Mouse (Mus musculus) layer of hippocampus, adult 11-12 months (tissue): ENCODE data around the gene Helz2.

Source experiments
- DNase-seq: peaks from one replicate; pipeline ENCODE4 v3.0.0; 2022; ENCODE audit warnings: low spot score

Helz2 gene

DNA sequence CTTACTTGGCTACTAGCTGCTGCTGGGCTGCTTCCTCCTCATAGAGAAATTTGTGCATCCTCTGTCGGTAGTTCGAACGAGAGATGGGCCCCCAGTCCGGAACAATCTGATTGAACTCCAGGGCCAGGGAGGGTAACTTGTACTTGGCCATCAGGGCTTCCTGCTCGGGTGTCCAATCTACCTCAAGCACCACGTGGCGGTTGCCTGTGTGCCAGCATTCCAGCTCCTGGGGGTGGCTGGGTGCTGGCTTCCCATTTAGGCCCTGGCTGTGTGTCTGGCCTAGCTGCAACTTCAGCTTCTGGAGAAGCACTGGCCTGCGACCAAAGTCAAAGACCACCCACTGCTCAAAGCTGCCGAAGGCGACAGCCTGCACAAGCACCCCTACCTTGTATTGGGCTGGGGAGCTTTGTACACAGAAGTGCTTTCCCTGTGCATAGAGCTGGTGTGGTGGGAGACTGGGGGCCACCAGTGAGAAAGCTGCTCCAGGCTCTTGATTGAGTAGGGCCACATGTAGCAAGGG lies 3.7 kb downstream of the Helz2 start:
- DNase-seq, result no peak

- no peak for DNase-seq
These were observed 4.4 kb downstream of the Helz2 start for GRCm38 (mm10) chr2:181237251-181238014.

DNA sequence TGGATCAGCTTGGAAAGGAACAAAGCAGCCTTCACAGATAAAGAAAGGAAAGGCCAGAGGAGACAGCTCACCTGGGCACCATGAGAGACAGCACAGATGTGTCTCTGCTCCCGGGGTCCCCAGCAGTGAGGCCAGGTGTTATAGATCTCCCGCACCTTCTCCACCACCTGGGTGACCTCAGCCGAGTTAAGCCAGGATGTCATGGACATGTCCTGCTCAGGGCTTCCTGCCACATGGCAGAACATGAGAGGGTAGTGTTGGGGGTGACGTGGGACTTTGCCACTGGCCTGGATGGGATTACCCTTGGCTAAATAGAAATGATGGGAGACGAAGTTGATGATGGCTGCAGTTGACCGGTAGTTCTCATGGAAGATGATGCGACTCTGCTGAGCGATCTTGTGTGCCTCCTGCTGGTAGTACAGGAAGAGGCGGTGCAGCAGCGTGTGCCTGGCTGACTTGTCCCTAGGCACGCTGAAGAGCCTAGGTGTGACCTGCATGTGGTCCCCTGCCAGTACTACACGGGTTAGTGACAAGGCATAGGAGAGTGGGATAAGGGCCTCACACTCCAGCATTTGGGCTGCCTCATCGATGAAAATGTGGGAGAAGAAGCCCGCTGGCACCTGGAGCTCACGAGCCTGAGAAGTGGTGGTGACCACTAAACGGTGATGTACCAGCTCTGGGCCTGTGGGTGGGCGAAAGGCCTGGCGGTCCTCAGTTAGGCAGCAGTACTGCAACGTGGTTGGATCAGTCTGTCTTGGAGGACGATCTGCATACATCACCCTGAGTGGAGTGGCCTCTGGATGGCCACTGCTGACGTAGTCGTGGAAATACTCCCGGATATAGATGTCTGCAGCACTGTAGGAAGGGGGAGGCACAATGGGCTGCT lies 5.9 kb downstream of the Helz2 start:
- no peak for DNase-seq

GRCm38 (mm10) chr2:181234680-181235079 lies 7.1 kb downstream of the Helz2 start:
- no peak for DNase-seq

GRCm38 (mm10) chr2:181233443-181233842 lies 8.4 kb downstream of the Helz2 start:
- no peak for DNase-seq

GRCm38 (mm10) chr2:181231171-181231570 lies 10.7 kb downstream of the Helz2 start:
- DNase-seq, result no peak

GRCm38 (mm10) chr2:181228335-181228734 lies 13.5 kb downstream of the Helz2 start:
- DNase-seq, result no peak

DNA sequence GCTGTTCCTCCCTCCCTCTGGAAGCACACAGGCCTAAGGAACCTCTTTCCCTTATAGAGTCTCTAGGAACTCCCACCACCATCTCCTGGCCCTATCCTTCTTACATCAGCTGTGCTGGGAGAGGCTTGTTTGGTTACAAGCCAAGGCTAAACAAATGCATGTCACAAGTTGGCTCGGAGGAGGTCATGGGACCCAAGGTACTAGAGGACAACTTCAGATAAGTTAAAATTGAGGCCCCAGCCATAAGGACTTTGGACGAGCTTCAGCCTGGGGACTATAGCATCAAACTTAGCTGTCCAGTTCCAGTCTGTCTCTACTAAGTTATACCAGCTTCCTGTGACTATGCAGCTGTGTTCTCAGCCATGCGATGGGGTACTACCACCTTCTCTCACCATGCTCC lies 14.7 kb downstream of the Helz2 start:
- DNase-seq, result no peak

DNA sequence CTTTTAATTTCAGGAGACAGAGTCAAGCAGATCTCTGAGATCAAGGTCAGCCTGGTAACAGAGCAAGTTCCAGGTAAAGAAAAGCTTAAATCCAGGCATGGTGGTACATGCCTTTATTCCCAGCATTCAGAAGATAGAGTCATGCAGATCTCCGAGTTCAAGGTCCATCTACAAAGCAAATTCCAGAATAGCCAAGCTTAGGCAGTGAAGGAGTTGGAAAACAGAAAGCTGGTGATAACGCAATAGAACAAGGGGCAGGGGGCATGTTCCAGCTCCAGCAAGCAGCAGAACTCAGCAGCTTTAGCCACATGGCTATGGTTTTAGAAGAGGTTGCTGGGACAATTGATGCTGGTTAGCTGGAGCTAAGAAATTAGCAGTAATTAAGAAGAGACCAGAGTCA lies 16.8 kb downstream of the Helz2 start:
- DNase-seq, result no peak

DNA sequence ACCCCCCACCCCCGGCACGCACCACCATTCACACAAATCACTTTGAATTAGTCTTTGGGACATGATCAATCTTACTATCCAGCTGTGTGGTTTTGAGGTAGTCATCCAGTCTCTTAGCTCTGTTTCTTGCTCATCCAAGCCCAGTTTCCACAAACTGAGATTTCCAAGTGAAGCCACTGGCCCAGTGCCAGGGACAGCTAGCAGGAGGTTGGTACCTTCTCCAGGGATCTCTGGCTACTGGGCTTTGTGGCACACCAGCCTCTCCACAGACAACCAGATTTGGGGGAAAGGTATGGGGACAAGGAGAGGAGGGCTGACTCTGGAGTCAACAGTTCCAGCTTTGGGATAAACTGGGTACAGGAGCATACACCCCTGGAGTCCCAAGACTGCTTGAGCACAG lies 21.5 kb downstream of the Helz2 start:
- no peak for DNase-seq

DNA sequence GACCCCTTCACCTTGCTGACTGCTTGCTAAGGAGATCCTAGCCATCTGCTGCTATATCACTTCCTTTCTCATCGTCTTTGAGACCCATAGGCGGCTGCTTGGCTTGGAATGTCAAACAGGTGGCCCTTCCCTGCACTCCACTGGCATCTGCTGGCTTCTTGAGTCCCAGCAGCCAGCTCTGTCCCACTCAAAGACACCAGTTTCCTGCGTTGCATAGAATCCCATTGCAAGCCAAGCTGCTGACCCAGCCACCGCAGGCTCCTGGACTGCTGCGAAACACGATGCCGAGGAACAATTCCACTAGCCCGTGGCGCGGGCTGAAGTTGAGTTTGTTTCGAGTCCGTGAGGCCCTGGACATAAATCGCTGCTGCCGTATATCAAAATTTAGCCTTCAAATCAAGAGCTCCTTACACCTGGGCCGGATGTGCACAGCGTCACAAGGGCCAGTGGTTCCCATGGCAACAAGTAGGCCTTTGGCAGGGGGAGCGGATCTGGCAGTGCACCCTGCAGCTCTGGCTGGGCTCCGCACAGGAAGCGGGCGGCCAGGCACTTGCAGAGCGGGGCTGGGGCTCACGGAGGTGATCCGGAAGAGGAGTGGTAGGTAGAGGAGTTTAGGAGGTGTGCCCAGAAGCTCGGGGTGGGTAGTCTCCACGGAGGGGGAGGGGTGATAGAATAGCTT lies 22.1 kb downstream of the Helz2 start, which contains the start of gene Fndc11:
Gene Fndc11 (plus strand): TSS at position 476 of the 679 bp plus-strand sequence.
- peak; percentile 40 for DNase-seq

DNA sequence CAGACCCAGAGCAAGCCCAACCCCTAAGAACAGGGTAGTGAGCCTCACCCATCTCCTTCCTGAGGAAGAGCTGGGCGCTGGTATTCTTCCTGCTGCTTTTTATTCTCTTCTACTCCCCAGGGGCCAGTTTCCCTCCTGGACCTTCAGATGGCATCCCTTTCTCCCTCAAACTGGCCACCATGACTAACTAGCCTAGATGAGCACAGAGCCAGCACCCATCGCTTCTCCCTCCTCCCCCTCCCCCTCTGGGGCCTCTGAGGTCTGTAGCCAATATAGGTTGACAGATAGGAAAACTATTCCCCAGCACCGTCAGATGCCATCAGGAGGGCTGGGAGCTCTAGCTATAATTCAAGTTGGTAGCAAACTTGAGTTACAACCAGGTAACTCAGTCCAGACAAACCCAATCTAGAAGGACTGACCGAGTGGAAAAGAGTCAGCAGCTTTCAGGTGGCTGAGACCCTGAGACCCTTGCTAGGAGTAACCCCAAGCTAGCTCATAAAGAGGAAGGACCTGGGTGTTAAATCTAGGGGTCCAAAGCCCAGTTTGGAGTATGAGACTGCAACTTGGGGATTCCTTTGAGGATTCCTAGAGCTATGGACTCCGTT lies 22.8 kb downstream of the Helz2 start:
- DNase-seq, result no peak

DNA sequence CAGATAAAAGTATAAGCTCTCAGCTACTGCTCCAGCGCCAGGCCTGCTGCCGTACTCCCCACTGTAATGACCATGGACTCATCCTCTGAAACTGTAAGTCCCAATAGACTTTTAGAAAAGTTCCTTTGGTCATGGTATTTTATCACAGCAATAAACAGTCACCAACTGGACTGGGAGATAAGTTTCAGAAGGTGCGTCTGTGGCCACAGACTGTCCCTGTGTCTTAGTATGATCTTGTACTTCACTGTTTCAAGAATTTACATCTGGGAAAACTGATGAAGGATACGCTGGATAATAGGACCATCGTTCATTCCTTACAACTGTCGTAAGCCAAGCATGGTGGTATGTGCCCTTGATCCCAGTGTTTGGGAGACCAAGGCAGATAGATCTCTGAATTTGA lies 25.8 kb downstream of the Helz2 start:
- DNase-seq, result no peak

DNA sequence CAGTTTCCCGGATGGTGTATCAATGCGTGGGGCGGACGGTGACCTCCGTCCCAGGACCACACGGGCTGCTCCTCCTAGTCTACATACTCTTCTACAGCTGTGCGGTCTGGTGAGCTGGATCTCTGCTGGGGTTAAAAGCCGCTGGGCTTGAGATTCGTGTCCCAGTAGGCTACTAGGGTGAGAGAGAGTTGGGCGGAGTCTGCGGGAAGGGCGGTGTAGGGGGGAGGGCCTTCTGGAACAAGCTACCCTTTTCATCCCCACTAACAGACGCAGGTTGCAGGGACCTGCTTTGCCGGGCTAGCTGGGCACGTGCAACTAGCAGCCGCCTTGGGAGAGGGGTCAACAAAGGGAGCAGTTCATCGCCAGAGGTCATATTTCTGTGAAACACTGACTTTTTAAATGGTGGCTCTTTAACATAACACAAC lies 28.8 kb downstream of the Helz2 start, which contains the start of gene Srms:
Gene Srms (minus strand): TSS at position 165 of the 425 bp plus-strand sequence.
- DNase-seq, result no peak

GRCm38 (mm10) chr2:181212389-181213020 lies 29.3 kb downstream of the Helz2 start:
- no peak for DNase-seq

- no peak for DNase-seq
These were observed 35.7 kb downstream of the Helz2 start for GRCm38 (mm10) chr2:181206118-181206517.

DNA sequence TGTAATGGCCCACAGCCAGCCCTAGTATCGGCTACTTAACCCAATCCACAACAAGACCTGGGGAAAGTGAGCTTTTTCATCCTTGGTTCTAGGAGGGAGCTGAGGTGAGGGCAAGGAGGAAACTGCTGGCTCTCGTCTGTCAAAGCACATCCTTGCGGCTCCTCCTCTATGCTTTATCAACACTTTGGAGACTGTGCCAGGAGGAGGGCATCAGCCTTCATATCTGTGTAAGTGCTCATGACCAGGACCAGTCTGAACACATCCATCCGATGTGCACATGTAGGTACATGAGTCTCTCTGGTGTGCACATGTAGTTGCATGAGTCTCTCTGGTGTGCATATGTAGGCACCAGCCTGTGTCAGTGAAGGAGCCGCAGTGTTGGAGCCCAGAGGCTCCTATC lies 36.1 kb downstream of the Helz2 start:
- no peak for DNase-seq

DNA sequence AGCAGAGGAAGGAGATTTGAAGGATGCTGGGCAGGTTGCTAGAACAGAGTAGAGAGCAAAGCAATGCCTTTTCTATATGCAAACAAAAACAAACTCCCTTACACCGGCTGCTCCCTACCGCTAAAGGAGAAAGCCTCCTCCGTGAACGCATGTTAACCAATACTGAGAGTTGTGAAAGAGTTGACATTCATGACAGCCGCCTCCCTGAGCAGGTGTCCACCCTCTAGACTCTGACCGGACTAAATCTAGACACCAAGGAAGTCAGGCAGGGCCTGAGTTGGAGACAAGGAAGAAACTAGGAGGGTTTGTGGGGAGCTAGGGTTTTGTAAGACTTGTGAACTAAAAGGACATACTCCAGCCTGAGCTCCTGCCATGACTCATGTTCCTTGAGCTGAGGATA lies 38.9 kb downstream of the Helz2 start:
- DNase-seq, result no peak

- no peak for DNase-seq
These were observed 39.4 kb downstream of the Helz2 start, which contains the start of gene Ptk6 for GRCm38 (mm10) chr2:181202422-181202821. Ptk6 (minus strand) TSS chr2:181202789.

DNA sequence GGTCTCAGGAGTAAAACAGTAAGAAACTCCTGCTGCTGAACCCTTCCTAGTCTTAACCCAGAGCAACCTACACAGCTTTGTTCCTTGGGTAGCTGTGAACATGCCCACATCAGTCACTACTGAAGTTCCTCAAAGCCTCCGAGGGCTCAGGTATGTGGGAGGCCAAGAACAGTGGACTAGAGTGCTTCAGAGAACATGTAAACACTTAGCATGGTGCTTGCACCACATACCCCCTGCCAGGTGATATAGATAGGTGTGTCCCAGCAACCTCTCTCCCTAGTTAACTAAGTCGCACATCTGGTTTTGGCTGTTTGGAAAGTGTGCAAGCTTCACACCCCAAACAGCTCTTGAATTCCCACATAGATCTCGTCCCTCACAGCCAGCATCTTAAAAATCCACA lies 40.2 kb downstream of the Helz2 start:
- no peak for DNase-seq

DNA sequence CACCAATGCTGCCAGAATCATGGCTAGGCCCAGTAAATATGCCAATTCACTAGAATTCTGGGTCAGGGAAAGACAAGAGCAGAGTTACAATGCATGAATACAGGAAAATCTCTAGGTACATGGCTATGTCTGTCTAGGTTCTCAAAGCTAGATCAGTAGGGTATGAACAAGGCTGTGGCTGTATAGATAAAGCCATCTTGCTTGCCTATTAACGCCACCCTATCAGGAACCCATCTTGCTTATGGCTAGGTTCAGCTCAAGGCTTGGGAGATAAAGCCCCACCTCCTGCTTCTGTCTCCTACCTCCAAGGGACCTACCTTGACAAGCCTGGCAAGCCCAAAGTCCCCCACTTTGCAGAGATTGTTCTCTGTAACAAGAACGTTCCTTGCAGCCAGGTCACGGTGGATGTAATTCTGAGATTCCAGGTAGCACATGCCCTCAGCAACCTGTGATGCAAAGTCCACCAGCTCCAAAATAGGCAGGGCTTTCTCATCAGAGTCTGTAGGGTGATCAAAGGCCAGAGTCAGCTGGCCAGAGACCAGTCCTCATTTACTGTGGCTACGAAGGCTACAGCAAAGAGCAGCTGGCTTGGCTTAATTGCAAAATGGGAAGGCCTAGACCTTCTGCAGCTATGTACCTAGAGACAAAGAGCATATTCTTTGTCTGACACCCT lies 45.1 kb downstream of the Helz2 start:
- DNase-seq, result no peak
